Mouse (Mus musculus) ES-E14 (cell line): ENCODE results near the gene Pex11b. TPM values are rescaled to one million over a fixed set of nuclear protein-coding genes. Genes with fewer than 3 reads are reported as not detected.

Experiments
- DNase-seq: peaks from one replicate; pipeline ENCODE4 v3.0.0-alpha.2; 2013; ENCODE audit warnings: low read depth, low spot score
- H3K27ac ChIP-seq: 2 replicates; pipeline ENCODE4 v1.5.1; 2012; ENCODE audit warnings: low read depth, mild to moderate bottlenecking, low read length, moderate library complexity, mixed read lengths; ENCODE audit not compliant: poor library complexity, insufficient read depth, severe bottlenecking
- H3K36me3 ChIP-seq: 2 replicates; pipeline ENCODE4 v1.6.1; 2012; ENCODE audit warnings: mild to moderate bottlenecking, low read length, moderate library complexity, mixed read lengths; ENCODE audit not compliant: control insufficient read depth, poor library complexity, insufficient read depth, severe bottlenecking
- H3K4me1 ChIP-seq, 2 experiments: fragments of 150-350 bp in 1 of 2; sonication (generic) in 1 of 2; 2 replicates each; pipeline ENCODE4 v1.6.1; 2012; ENCODE audit warnings: low read length in 2 of 2, mild to moderate bottlenecking in 1 of 2, mixed read lengths in 1 of 2; ENCODE audit not compliant: control insufficient read depth in 2 of 2, insufficient read depth in 2 of 2, poor library complexity in 1 of 2
- H3K4me3 ChIP-seq, 2 experiments: fragments of 150-350 bp in 1 of 2; sonication (generic) in 1 of 2; 2 replicates each; pipeline ENCODE4 v1.5.1; 2012; ENCODE audit warnings: low read length in 2 of 2, low read depth in 1 of 2, mild to moderate bottlenecking in 1 of 2, mixed read lengths in 1 of 2; ENCODE audit not compliant: insufficient read depth in 1 of 2, poor library complexity in 1 of 2, severe bottlenecking in 1 of 2
- H3K9ac ChIP-seq: 2 replicates; pipeline ENCODE4 v1.6.1; 2012; ENCODE audit warnings: low read depth, mild to moderate bottlenecking, low read length, mixed read lengths; ENCODE audit not compliant: poor library complexity, insufficient read depth, severe bottlenecking
- H3K9me3 ChIP-seq: fragments of 150-350 bp; sonication (generic); 2 replicates; pipeline ENCODE4 v1.6.1; 2012; ENCODE audit warnings: low read depth, mild to moderate bottlenecking, low read length; ENCODE audit not compliant: control insufficient read depth, insufficient read depth
- CHD2 ChIP-seq: IDR thresholded peaks from 2 replicates; pipeline ENCODE4 v1.6.1; 2014; ENCODE audit warnings: mild to moderate bottlenecking, low read depth, low read length, inconsistent platforms
- HCFC1 ChIP-seq: IDR thresholded peaks from 2 replicates; pipeline ENCODE4 v1.6.1; 2012; ENCODE audit warnings: low read length, inconsistent platforms, borderline replicate concordance; ENCODE audit not compliant: insufficient read depth
- MAFK ChIP-seq: IDR thresholded peaks from 2 replicates; pipeline ENCODE4 v1.6.1; 2014; ENCODE audit warnings: mild to moderate bottlenecking, low read depth, low read length, inconsistent platforms; ENCODE audit not compliant: insufficient read depth
- ZC3H11A ChIP-seq: IDR thresholded peaks from 2 replicates; pipeline ENCODE4 v1.6.1; 2012; ENCODE audit warnings: low read depth, mild to moderate bottlenecking, inconsistent platforms, low read length, borderline replicate concordance
- ZNF384 ChIP-seq: IDR thresholded peaks from 2 replicates; pipeline ENCODE4 v1.6.1; 2012; ENCODE audit warnings: low read depth, low read length, inconsistent platforms
- in situ Hi-C, 2 experiments: fragments of 600-800 bp; cut with MboI; formaldehyde crosslinking; loops; one replicate each; pipeline ENCODE4 v1.15.1; 2025; ENCODE audit warnings: low sequenced_read_pairs in 2 of 2, inconsistent platforms in 1 of 2; ENCODE audit not compliant: unreplicated experiment in 2 of 2
- total RNA-seq: library from RNA; depleted of rRNA; stranded (reverse); fragments of 300-350 nt; gene quantifications from 2 replicates; pipeline ENCODE4 v1.2.3, GENCODE M21; 2012

Gene Pex11b
- total RNA-seq, 1 experiment, result 15.6 TPM

DNA sequence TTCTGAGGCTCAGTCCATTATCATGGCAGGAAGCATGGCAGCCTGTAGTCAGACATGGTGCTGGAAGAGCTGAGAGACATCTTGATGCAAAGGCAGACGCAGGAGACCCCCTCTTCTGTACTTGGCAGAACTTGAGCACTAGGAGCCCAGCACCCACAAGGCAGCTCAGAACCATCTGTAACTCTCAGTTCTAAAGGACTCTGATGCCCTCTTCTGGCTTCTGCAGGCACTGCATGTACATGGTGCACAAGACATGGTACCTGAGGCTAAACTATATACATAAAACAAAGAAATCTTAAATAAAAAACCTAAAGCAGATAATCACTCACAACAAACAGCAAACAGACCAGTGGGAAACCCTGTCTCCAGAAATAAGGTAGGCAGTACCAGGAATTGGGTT, 4.0 kb downstream of the Pex11b start:
- Histone ChIP-seq H3K36me3 (peaks cover 3% of the 10 kb centered on the region; the same call in 1 of the 2 replicates), H3K9ac (no peak overlapping the region), H3K27ac (no peak overlapping the region), H3K4me1 (peaks cover 0 to 4% of the 10 kb centered on the region in 2 experiments; a peak in 2 of 4 replicates), H3K4me3 (no peak overlapping the region), H3K9me3 (no peaks in the 10 kb centered on the region)
- in situ Hi-C loops, result loop anchor here in 1 of 2 experiments (10.0 kb wide), 1 partner anchor 94 kb away; no protein-coding TSS in a partner anchor
- TF ChIP-seq CHD2, result no peak
- peak; percentile 48; the same call in 1 of the 2 replicates for TF ChIP-seq ZC3H11A
- DNase-seq, result peak; percentile 65

DNA sequence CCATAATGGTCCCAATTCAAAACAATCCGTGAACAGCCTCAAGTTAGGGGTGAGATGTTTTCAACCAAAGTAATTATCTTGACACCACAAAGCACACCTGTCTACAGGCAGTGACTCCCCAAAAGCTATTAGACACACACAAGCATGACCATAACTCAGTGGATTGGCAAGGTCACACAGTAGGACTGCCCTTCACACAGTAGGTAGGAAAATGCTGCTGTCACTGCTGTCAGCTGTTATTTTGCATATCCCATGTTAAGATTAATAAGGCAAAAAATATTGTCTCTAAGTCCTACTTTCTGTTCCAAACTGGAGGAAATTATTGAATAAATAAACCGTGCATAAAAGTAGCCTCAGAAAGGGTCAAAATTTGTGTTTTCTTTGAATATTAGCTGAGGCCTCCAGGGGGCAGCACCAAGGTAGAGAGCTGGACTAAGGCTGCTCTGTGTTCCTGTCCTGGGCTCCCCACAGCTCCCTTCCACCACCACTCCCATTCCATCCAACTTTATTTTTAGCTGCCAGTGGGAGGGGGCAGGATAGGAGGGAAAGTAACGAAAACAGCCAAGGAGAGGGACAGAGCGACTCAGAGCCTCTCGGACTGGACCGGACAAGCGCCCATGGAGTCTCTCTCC, 10.0 kb downstream of the Pex11b start, which contains the start of gene Itga10:
Itga10 (plus strand) TSS at position 567 of the 632 bp plus-strand sequence.
- Histone ChIP-seq H3K36me3 (peaks cover 3% of the 10 kb centered on the region), H3K27ac (no peak within 1 kb of the TSS), H3K4me3 (no peak within 1 kb of the TSS), H3K9ac (no peak within 1 kb of the TSS), H3K4me1 (peaks cover 0 to 7% of the 10 kb centered on the region in 2 experiments; a peak in 1 of 4 replicates), H3K9me3 (no peaks in the 10 kb centered on the region)
- DNase-seq, result no peak
- in situ Hi-C loops, result no loop called here
- TF ChIP-seq ZC3H11A (no peak), MAFK (no peak), ZNF384 (no peak), HCFC1 (no peak), CHD2 (no peak)

DNA sequence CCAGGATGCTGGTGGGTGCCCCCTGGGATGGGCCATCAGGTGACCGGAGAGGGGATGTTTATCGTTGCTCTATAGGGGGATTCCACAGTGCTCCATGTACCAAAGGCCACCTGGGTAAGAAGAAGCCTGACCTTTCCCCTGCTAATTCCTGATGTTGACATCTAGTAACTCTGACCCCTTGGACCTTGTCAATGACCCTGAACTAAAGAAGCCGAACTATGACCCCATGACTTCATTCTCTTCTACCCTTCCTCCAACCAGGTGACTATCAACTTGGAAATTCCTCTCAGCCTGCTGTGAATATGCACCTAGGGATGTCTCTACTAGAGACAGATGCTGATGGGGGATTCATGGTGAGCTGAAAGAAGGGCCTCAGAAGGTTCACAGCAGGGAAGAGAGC, 12.2 kb downstream of the Pex11b start:
- no peaks in the 10 kb centered on the region for H3K9me3 ChIP-seq
- peaks cover 0 to 7% of the 10 kb centered on the region in 2 experiments; a peak in 1 of 4 replicates for H3K4me1 ChIP-seq
- in situ Hi-C loops, result no loop called here
- H3K9ac ChIP-seq, result no peak overlapping the region
- no peak for TF ChIP-seq CHD2
- TF ChIP-seq MAFK, result no peak
- TF ChIP-seq ZC3H11A, result no peak
- no peak for TF ChIP-seq ZNF384
- no peak for TF ChIP-seq HCFC1
- H3K36me3 ChIP-seq, result peaks cover 3% of the 10 kb centered on the region
- no peak overlapping the region for H3K4me3 ChIP-seq
- H3K27ac ChIP-seq, result no peak overlapping the region
- no peak for DNase-seq

DNA sequence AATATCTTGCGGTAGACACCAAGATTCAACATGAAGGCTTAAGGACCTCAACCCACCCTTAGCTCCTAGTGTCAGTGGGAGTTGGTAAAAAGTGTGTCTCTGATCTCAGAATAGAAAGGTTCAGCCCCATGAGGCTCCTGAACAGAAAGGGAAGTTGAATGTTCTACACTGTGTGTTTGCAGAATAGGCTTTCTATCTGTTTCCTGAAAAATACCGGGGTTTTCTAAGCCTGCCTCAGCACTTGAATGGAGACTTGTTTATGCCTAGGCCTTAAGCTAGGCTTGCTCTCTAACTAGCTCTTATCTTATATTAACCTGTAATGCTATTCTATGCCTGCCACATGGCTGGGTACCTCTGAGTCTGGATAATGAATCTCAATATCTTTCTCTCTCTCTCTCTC, 25.7 kb downstream of the Pex11b start:
- Histone ChIP-seq H3K4me1 (peaks cover 5 to 7% of the 10 kb centered on the region in 2 experiments; a peak in 2 of 4 replicates), H3K9me3 (no peaks in the 10 kb centered on the region), H3K36me3 (no peaks in the 10 kb centered on the region), H3K27ac (no peak overlapping the region), H3K9ac (no peak overlapping the region), H3K4me3 (no peak overlapping the region)
- in situ Hi-C loops, result no loop called here
- no peak for DNase-seq
- TF ChIP-seq CHD2 (no peak), ZC3H11A (no peak), ZNF384 (no peak), MAFK (no peak), HCFC1 (no peak)
